Mouse (Mus musculus) stomach, embryonic 14.5 days (tissue): ENCODE data around the gene Stk32c. TPM values are rescaled to one million over a fixed set of nuclear protein-coding genes. Genes with fewer than 3 reads are reported as not detected.

Experiments
- polyA plus RNA-seq: library from polyadenylated mRNA; unstranded; fragments of >200 nt; fragmentation: Nextera tagmentation; extraction: Ambion mirVana; gene quantifications from 2 replicates; pipeline ENCODE4 v1.2.1, GENCODE M21; 2014

Stk32c gene
- polyA plus RNA-seq, 1 experiment from 2014 or later = 0.14 TPM

Other genes starting within 250 kb of the Stk32c start
- 24.1 and 24.9 TPM in 2 replicates for gene Dpysl4, start 127.3 kb downstream of the Stk32c start, polyA plus RNA-seq
- 4.9 and 6.6 TPM in 2 replicates for gene Lrrc27, start 319 bp downstream of the Stk32c start, polyA plus RNA-seq
- gene Pwwp2b, start 35.2 kb upstream of the Stk32c start, polyA plus RNA-seq = 16.1 and 17.0 TPM in 2 replicates
- 46.2 and 51.9 TPM in 2 replicates for gene Inpp5a, start 175.8 kb upstream of the Stk32c start, polyA plus RNA-seq